ENCODE assay signal across 34 mouse cellular contexts in genomic region chr4:116811012-116811411, GRCm38 (mm10).
"Had no signal": no experiment of that assay in that cellular context is flagged by ENCODE, and none has a peak within 500 bp of the region (broad histone marks: within the 10 kb centered on the region; RNA-seq: fewer than 3 reads in every experiment).

No protein-coding gene starts in this region.

- H3K9ac ChIP-seq: heart, embryonic 13.5 days; heart, embryonic 15.5 days; hindbrain, embryonic 12.5 days; hindbrain, embryonic 13.5 days; hindbrain, embryonic 14.5 days; hindbrain, embryonic 15.5 days; intestine, embryonic 15.5 days; kidney, embryonic 15.5 days had no signal

- H3K27me3 ChIP-seq: heart, embryonic 12.5 days; heart, embryonic 13.5 days; heart, embryonic 15.5 days; hindbrain, embryonic 12.5 days; hindbrain, embryonic 13.5 days; hindbrain, embryonic 15.5 days; intestine, embryonic 15.5 days; kidney, embryonic 15.5 days had no signal

- H3K36me3 ChIP-seq: heart, embryonic 15.5 days; hindbrain, embryonic 15.5 days had no signal

- H3K9me3 ChIP-seq: heart, embryonic 12.5 days; heart, embryonic 13.5 days; heart, embryonic 15.5 days; hindbrain, embryonic 10.5 days; hindbrain, embryonic 12.5 days; hindbrain, embryonic 13.5 days; hindbrain, embryonic 15.5 days; intestine, embryonic 15.5 days; kidney, embryonic 15.5 days had no signal

- H3K4me3 ChIP-seq: heart, embryonic 12.5 days; heart, embryonic 13.5 days; heart, embryonic 15.5 days; hindbrain, embryonic 10.5 days; hindbrain, embryonic 12.5 days; hindbrain, embryonic 13.5 days; hindbrain, embryonic 15.5 days; intestine, embryonic 15.5 days; kidney, embryonic 15.5 days; layer of hippocampus, adult 2 months; left cerebral cortex, adult 2 months had no signal

- H3K27ac ChIP-seq: heart, embryonic 13.5 days; heart, embryonic 15.5 days; hindbrain, embryonic 10.5 days; hindbrain, embryonic 12.5 days; hindbrain, embryonic 13.5 days; hindbrain, embryonic 14.5 days; hindbrain, embryonic 15.5 days; hindbrain, postnatal 0 days; intestine, embryonic 15.5 days; kidney, embryonic 15.5 days; kidney, postnatal 0 days; layer of hippocampus, adult 2 months; left cerebral cortex, adult 2 months had no signal

- DNase-seq: heart, postnatal 10 days; heart, postnatal 14 days; heart, postnatal 36 days; heart, postnatal 4 days; kidney, adult 11 months; kidney, adult 18-20 months; kidney, adult 2 months; kidney, adult 8-10 months; kidney, adult 9 months; kidney, postnatal 10 days; kidney, postnatal 14 days; kidney, postnatal 25 days; kidney, postnatal 36 days; kidney, postnatal 4 days; layer of hippocampus, adult 9-11 months; layer of hippocampus, postnatal 36 days had no signal

- ATAC-seq: hindbrain, embryonic 16.5 days; hindbrain, postnatal 0 days; inflammation-experienced regulatory T-cells, adult 6 months; intestine, embryonic 15.5 days; intestine, embryonic 16.5 days; intestine, postnatal 0 days had no signal
